Mouse (Mus musculus): Measurements from ENCODE around the gene Tut4.

The Tut4 gene

GRCm38 (mm10) chr4:108459231-108460155 lies at the start of gene Tut4:
TSS of gene Tut4 (plus strand) at chr4:108459426.
- peak; percentile 67 for ATAC-seq (ENCODE audit: low TSS enrichment)

- no peak for ATAC-seq (ENCODE audit: low TSS enrichment)
These were observed 34.6 kb upstream of the Tut4 start for GRCm38 (mm10) chr4:108424587-108424986.

- ATAC-seq (ENCODE audit: low TSS enrichment), result no peak
These were observed 31.4 kb upstream of the Tut4 start for GRCm38 (mm10) chr4:108427719-108428340.

GRCm38 (mm10) chr4:108428341-108428721 lies 30.9 kb upstream of the Tut4 start:
- no peak for ATAC-seq (ENCODE audit: low TSS enrichment)

- ATAC-seq (ENCODE audit: low TSS enrichment), result no peak
These were observed 28.3 kb upstream of the Tut4 start for GRCm38 (mm10) chr4:108430656-108431560.

GRCm38 (mm10) chr4:108431561-108431936 lies 27.7 kb upstream of the Tut4 start:
- no peak for ATAC-seq (ENCODE audit: low TSS enrichment)

GRCm38 (mm10) chr4:108433341-108433740 lies 25.9 kb upstream of the Tut4 start:
- no peak for ATAC-seq (ENCODE audit: low TSS enrichment)

- ATAC-seq (ENCODE audit: low TSS enrichment), result no peak
These were observed 25.0 kb upstream of the Tut4 start for GRCm38 (mm10) chr4:108434221-108434620.

- ATAC-seq (ENCODE audit: low TSS enrichment), result no peak
These were observed 24.4 kb upstream of the Tut4 start for GRCm38 (mm10) chr4:108434781-108435180.

- no peak for ATAC-seq (ENCODE audit: low TSS enrichment)
These were observed 23.6 kb upstream of the Tut4 start for GRCm38 (mm10) chr4:108435646-108436045.

- no peak for ATAC-seq (ENCODE audit: low TSS enrichment)
These were observed 23.0 kb upstream of the Tut4 start for GRCm38 (mm10) chr4:108436225-108436624.

GRCm38 (mm10) chr4:108438082-108438840 lies 21.0 kb upstream of the Tut4 start:
- ATAC-seq (ENCODE audit: low TSS enrichment), result no peak

GRCm38 (mm10) chr4:108448091-108448490 lies 11.1 kb upstream of the Tut4 start:
- no peak for ATAC-seq (ENCODE audit: low TSS enrichment)

GRCm38 (mm10) chr4:108456028-108456427 lies 3.2 kb upstream of the Tut4 start:
- no peak for ATAC-seq (ENCODE audit: low TSS enrichment)

GRCm38 (mm10) chr4:108458201-108458741 lies 955 bp upstream of the Tut4 start:
- ATAC-seq (ENCODE audit: low TSS enrichment), result no peak

- peak; percentile 49 for ATAC-seq (ENCODE audit: low TSS enrichment)
These were observed 1.1 kb downstream of the Tut4 start for GRCm38 (mm10) chr4:108460156-108460923.

GRCm38 (mm10) chr4:108461262-108461903 lies 2.2 kb downstream of the Tut4 start:
- no peak for ATAC-seq (ENCODE audit: low TSS enrichment)

- no peak for ATAC-seq (ENCODE audit: low TSS enrichment)
These were observed 14.4 kb downstream of the Tut4 start for GRCm38 (mm10) chr4:108473586-108473985.

GRCm38 (mm10) chr4:108482776-108483175 lies 23.6 kb downstream of the Tut4 start:
- no peak for ATAC-seq (ENCODE audit: low TSS enrichment)

- no peak for ATAC-seq (ENCODE audit: low TSS enrichment)
These were observed 25.0 kb downstream of the Tut4 start for GRCm38 (mm10) chr4:108484230-108484629.
